Mouse (Mus musculus): Measurements from ENCODE around the gene Esrra. TPM values are rescaled to one million over a fixed set of nuclear protein-coding genes. Genes with fewer than 3 reads are reported as not detected.
"Not testable (repeated sequence)": the region's sequence is repeated elsewhere in the genome, so short reads cannot be mapped to it uniquely, and the experiment has no call there.

Esrra gene
- polyA plus RNA-seq, 1 experiment, result 0.55 TPM

- TF ChIP-seq GATA1 (IDR thresholded peaks at IDR 0.05; ENCODE audit: low read length) (0 out of 2 replicates have a peak, but pooled peaks have one; percentile 15), TAL1 (IDR thresholded peaks at IDR 0.05; ENCODE audit: low read length) (no peak)
- Histone ChIP-seq H3K4me3 (replicated peaks) (no peak overlapping the region), H3K9me3 (ENCODE audit: control insufficient read depth, low read length) (no peaks in the 10 kb centered on the region), H3K36me3 (ENCODE audit: control insufficient read depth) (peaks cover 40% of the 10 kb centered on the region), H3K27me3 (ENCODE audit: control insufficient read depth) (no peaks in the 10 kb centered on the region), H3K4me1 (ENCODE audit: control insufficient read depth) (peaks cover 49% of the 10 kb centered on the region)
These were observed 6.3 kb downstream of the Esrra start for GRCm38 (mm10) chr19:6915276-6915675.

- Histone ChIP-seq H3K9me3 (ENCODE audit: control insufficient read depth, low read length) (no peaks in the 10 kb centered on the region), H3K4me3 (replicated peaks) (no peak overlapping the region), H3K27me3 (ENCODE audit: control insufficient read depth) (no peaks in the 10 kb centered on the region), H3K36me3 (ENCODE audit: control insufficient read depth) (peaks cover 37% of the 10 kb centered on the region), H3K4me1 (ENCODE audit: control insufficient read depth) (peaks cover 43% of the 10 kb centered on the region)
- TF ChIP-seq GATA1 (IDR thresholded peaks at IDR 0.05; ENCODE audit: low read length), result no peak
- TF ChIP-seq TAL1 (IDR thresholded peaks at IDR 0.05; ENCODE audit: low read length), result no peak
These were observed 7.1 kb downstream of the Esrra start for GRCm38 (mm10) chr19:6914540-6914939.

- H3K4me1 ChIP-seq (ENCODE audit: control insufficient read depth), result peaks cover 47% of the 10 kb centered on the region
- TF ChIP-seq TAL1 (IDR thresholded peaks at IDR 0.05; ENCODE audit: low read length) (no peak), GATA1 (IDR thresholded peaks at IDR 0.05; ENCODE audit: low read length) (no peak)
- no peak overlapping the region for H3K4me3 ChIP-seq (replicated peaks)
- H3K9me3 ChIP-seq (ENCODE audit: control insufficient read depth, low read length), result no peaks in the 10 kb centered on the region
- peaks cover 37% of the 10 kb centered on the region for H3K36me3 ChIP-seq (ENCODE audit: control insufficient read depth)
- no peaks in the 10 kb centered on the region for H3K27me3 ChIP-seq (ENCODE audit: control insufficient read depth)
These were observed 7.6 kb downstream of the Esrra start for GRCm38 (mm10) chr19:6913991-6914390.

GRCm38 (mm10) chr19:6913036-6913435, 8.6 kb downstream of the Esrra start:
- no peak overlapping the region for H3K4me3 ChIP-seq (replicated peaks)
- peaks cover 37% of the 10 kb centered on the region for H3K36me3 ChIP-seq (ENCODE audit: control insufficient read depth)
- H3K27me3 ChIP-seq (ENCODE audit: control insufficient read depth), result no peaks in the 10 kb centered on the region
- H3K4me1 ChIP-seq (ENCODE audit: control insufficient read depth), result peaks cover 57% of the 10 kb centered on the region
- no peak for TF ChIP-seq TAL1 (IDR thresholded peaks at IDR 0.05; ENCODE audit: low read length)
- no peak for TF ChIP-seq GATA1 (IDR thresholded peaks at IDR 0.05; ENCODE audit: low read length)
- no peaks in the 10 kb centered on the region for H3K9me3 ChIP-seq (ENCODE audit: control insufficient read depth, low read length)

- Histone ChIP-seq H3K4me3 (replicated peaks) (no peak overlapping the region), H3K27me3 (ENCODE audit: control insufficient read depth) (no peaks in the 10 kb centered on the region), H3K4me1 (ENCODE audit: control insufficient read depth) (peaks cover 62% of the 10 kb centered on the region), H3K36me3 (ENCODE audit: control insufficient read depth) (peaks cover 39% of the 10 kb centered on the region), H3K9me3 (ENCODE audit: control insufficient read depth, low read length) (no peaks in the 10 kb centered on the region)
- TF ChIP-seq TAL1 (IDR thresholded peaks at IDR 0.05; ENCODE audit: low read length), result no peak
- TF ChIP-seq GATA1 (IDR thresholded peaks at IDR 0.05; ENCODE audit: low read length), result no peak
These were observed 9.2 kb downstream of the Esrra start for GRCm38 (mm10) chr19:6912205-6912970.

GRCm38 (mm10) chr19:6911101-6912074, 10.2 kb downstream of the Esrra start:
- Histone ChIP-seq H3K9me3 (ENCODE audit: control insufficient read depth, low read length) (no peaks in the 10 kb centered on the region), H3K4me1 (ENCODE audit: control insufficient read depth) (peaks cover 62% of the 10 kb centered on the region), H3K4me3 (replicated peaks) (peak overlapping the region; percentile 23), H3K27me3 (ENCODE audit: control insufficient read depth) (no peaks in the 10 kb centered on the region), H3K36me3 (ENCODE audit: control insufficient read depth) (peaks cover 47% of the 10 kb centered on the region)
- no peak for TF ChIP-seq TAL1 (IDR thresholded peaks at IDR 0.05; ENCODE audit: low read length)
- TF ChIP-seq GATA1 (IDR thresholded peaks at IDR 0.05; ENCODE audit: low read length), result no peak

- peaks cover 55% of the 10 kb centered on the region for H3K36me3 ChIP-seq (ENCODE audit: control insufficient read depth)
These were observed 11.3 kb downstream of the Esrra start for GRCm38 (mm10) chr19:6910306-6910705.

GRCm38 (mm10) chr19:6909507-6910289, 11.9 kb downstream of the Esrra start, which contains the start of the genes Trmt112 and Prdx5:
Trmt112 (plus strand) TSS chr19:6909698.
Prdx5 (minus strand) TSS chr19:6910106.
- peaks cover 59% of the 10 kb centered on the region for H3K36me3 ChIP-seq (ENCODE audit: control insufficient read depth)
- H3K4me3 ChIP-seq (replicated peaks), result peak within 1 kb of the TSS; percentile 68
- peaks cover 48% of the 10 kb centered on the region for H3K4me1 ChIP-seq (ENCODE audit: control insufficient read depth)
- no peaks in the 10 kb centered on the region for H3K27me3 ChIP-seq (ENCODE audit: control insufficient read depth)
- TF ChIP-seq GATA1 (IDR thresholded peaks at IDR 0.05; ENCODE audit: low read length) (no peak), TAL1 (IDR thresholded peaks at IDR 0.05; ENCODE audit: low read length) (no peak)
- no peaks in the 10 kb centered on the region for H3K9me3 ChIP-seq (ENCODE audit: control insufficient read depth, low read length)

More at GRCm38 (mm10) chr19:6910306-6910705, 11.3 kb downstream of the Esrra start:
- Histone ChIP-seq H3K4me1 (ENCODE audit: control insufficient read depth) (peaks cover 51% of the 10 kb centered on the region), H3K4me3 (replicated peaks) (peak overlapping the region; percentile 68)
- H3K27me3 ChIP-seq (ENCODE audit: control insufficient read depth); H3K9me3 ChIP-seq (ENCODE audit: control insufficient read depth, low read length): not testable (repeated sequence)

All from erythroblast, embryonic 14.5 days (primary cell).